Mouse (Mus musculus): ENCODE data around the gene Phf13.

- TF ChIP-seq CTCF (IDR thresholded peaks at IDR 0.05; ENCODE audit: extremely low read depth, insufficient read length, insufficient replicate concordance, low read depth, low read length) (no peak), POLR2A (IDR thresholded peaks at IDR 0.05; ENCODE audit: low read depth, low read length) (no peak)
These were observed 30.9 kb upstream of the Phf13 start for GRCm38 (mm10) chr4:152026751-152027508.
